Mouse (Mus musculus): ENCODE measurements around the gene Dnajb3. TPM values are rescaled to one million over a fixed set of nuclear protein-coding genes. Genes with fewer than 3 reads are reported as not detected.

The Dnajb3 gene
- polyA plus RNA-seq, 1 experiment: 1.5 TPM

- no peaks in the 10 kb centered on the region for H3K27me3 ChIP-seq (ENCODE audit: control insufficient read depth, insufficient read depth, low read length)
- H3K4me1 ChIP-seq (replicated peaks; ENCODE audit: control insufficient read depth, insufficient read depth, low read length): no peaks in the 10 kb centered on the region
- no peak for DNase-seq
- no peak overlapping the region for H3K4me3 ChIP-seq (ENCODE audit: control insufficient read depth, insufficient read depth, low read length)
- no peak overlapping the region for H3K27ac ChIP-seq (ENCODE audit: control insufficient read depth, insufficient read depth, low read length)
- H3K36me3 ChIP-seq (ENCODE audit: control insufficient read depth, insufficient read depth, low read length): no peaks in the 10 kb centered on the region
- TF ChIP-seq CTCF (IDR thresholded peaks at IDR 0.05; ENCODE audit: borderline replicate concordance, control insufficient read depth, extremely low read depth, insufficient read depth, low read length, poor library complexity) (no peak), POLR2A (IDR thresholded peaks at IDR 0.05; ENCODE audit: control insufficient read depth, extremely low read depth, insufficient read depth, low read length, poor library complexity) (no peak)
- 58% methylated on average over 4 of the region's 4 CpGs for WGBS
Measured at GRCm38 (mm10) chr1:88248658-88249057, 43.1 kb upstream of the Dnajb3 start.

- DNase-seq: no peak
- TF ChIP-seq POLR2A (IDR thresholded peaks at IDR 0.05; ENCODE audit: control insufficient read depth, extremely low read depth, insufficient read depth, low read length, poor library complexity) (no peak), CTCF (IDR thresholded peaks at IDR 0.05; ENCODE audit: borderline replicate concordance, control insufficient read depth, extremely low read depth, insufficient read depth, low read length, poor library complexity) (no peak)
- no peak overlapping the region for H3K27ac ChIP-seq (ENCODE audit: control insufficient read depth, insufficient read depth, low read length)
- 52% methylated on average over 2 of the region's 2 CpGs for WGBS
- no peaks in the 10 kb centered on the region for H3K27me3 ChIP-seq (ENCODE audit: control insufficient read depth, insufficient read depth, low read length)
- H3K4me3 ChIP-seq (ENCODE audit: control insufficient read depth, insufficient read depth, low read length): no peak overlapping the region
- H3K36me3 ChIP-seq (ENCODE audit: control insufficient read depth, insufficient read depth, low read length): no peaks in the 10 kb centered on the region
- no peaks in the 10 kb centered on the region for H3K4me1 ChIP-seq (replicated peaks; ENCODE audit: control insufficient read depth, insufficient read depth, low read length)
Measured at GRCm38 (mm10) chr1:88247660-88248059, 42.1 kb upstream of the Dnajb3 start.

GRCm38 (mm10) chr1:88246386-88246785, 40.8 kb upstream of the Dnajb3 start:
- Histone ChIP-seq H3K27me3 (ENCODE audit: control insufficient read depth, insufficient read depth, low read length) (no peaks in the 10 kb centered on the region), H3K4me1 (replicated peaks; ENCODE audit: control insufficient read depth, insufficient read depth, low read length) (no peaks in the 10 kb centered on the region), H3K36me3 (ENCODE audit: control insufficient read depth, insufficient read depth, low read length) (no peaks in the 10 kb centered on the region), H3K27ac (ENCODE audit: control insufficient read depth, insufficient read depth, low read length) (no peak overlapping the region), H3K4me3 (ENCODE audit: control insufficient read depth, insufficient read depth, low read length) (no peak overlapping the region)
- TF ChIP-seq CTCF (IDR thresholded peaks at IDR 0.05; ENCODE audit: borderline replicate concordance, control insufficient read depth, extremely low read depth, insufficient read depth, low read length, poor library complexity) (no peak), POLR2A (IDR thresholded peaks at IDR 0.05; ENCODE audit: control insufficient read depth, extremely low read depth, insufficient read depth, low read length, poor library complexity) (no peak)
- no peak for DNase-seq
- WGBS: 54% methylated on average over 6 of the region's 6 CpGs

- H3K27me3 ChIP-seq (ENCODE audit: control insufficient read depth, insufficient read depth, low read length): no peaks in the 10 kb centered on the region
- H3K4me1 ChIP-seq (replicated peaks; ENCODE audit: control insufficient read depth, insufficient read depth, low read length): no peaks in the 10 kb centered on the region
- TF ChIP-seq POLR2A (IDR thresholded peaks at IDR 0.05; ENCODE audit: control insufficient read depth, extremely low read depth, insufficient read depth, low read length, poor library complexity) (no peak), CTCF (IDR thresholded peaks at IDR 0.05; ENCODE audit: borderline replicate concordance, control insufficient read depth, extremely low read depth, insufficient read depth, low read length, poor library complexity) (no peak)
- 81% methylated on average over 6 of the region's 6 CpGs for WGBS
- no peak overlapping the region for H3K27ac ChIP-seq (ENCODE audit: control insufficient read depth, insufficient read depth, low read length)
- no peak overlapping the region for H3K4me3 ChIP-seq (ENCODE audit: control insufficient read depth, insufficient read depth, low read length)
- DNase-seq: no peak
- H3K36me3 ChIP-seq (ENCODE audit: control insufficient read depth, insufficient read depth, low read length): no peaks in the 10 kb centered on the region
Measured at GRCm38 (mm10) chr1:88245881-88246280, 40.3 kb upstream of the Dnajb3 start.

- Histone ChIP-seq H3K4me3 (ENCODE audit: control insufficient read depth, insufficient read depth, low read length) (no peak overlapping the region), H3K36me3 (ENCODE audit: control insufficient read depth, insufficient read depth, low read length) (no peaks in the 10 kb centered on the region)
Measured at GRCm38 (mm10) chr1:88243861-88244260, 38.3 kb upstream of the Dnajb3 start.

GRCm38 (mm10) chr1:88240579-88240978, 35.0 kb upstream of the Dnajb3 start:
- Histone ChIP-seq H3K4me1 (replicated peaks; ENCODE audit: control insufficient read depth, insufficient read depth, low read length) (no peaks in the 10 kb centered on the region), H3K36me3 (ENCODE audit: control insufficient read depth, insufficient read depth, low read length) (no peaks in the 10 kb centered on the region), H3K27me3 (ENCODE audit: control insufficient read depth, insufficient read depth, low read length) (no peaks in the 10 kb centered on the region), H3K4me3 (ENCODE audit: control insufficient read depth, insufficient read depth, low read length) (no peak overlapping the region), H3K27ac (ENCODE audit: control insufficient read depth, insufficient read depth, low read length) (no peak overlapping the region)
- 82% methylated on average over 4 of the region's 4 CpGs for WGBS
- no peak for TF ChIP-seq POLR2A (IDR thresholded peaks at IDR 0.05; ENCODE audit: control insufficient read depth, extremely low read depth, insufficient read depth, low read length, poor library complexity)
- DNase-seq: no peak

More at GRCm38 (mm10) chr1:88243861-88244260, 38.3 kb upstream of the Dnajb3 start:
- no peaks in the 10 kb centered on the region for H3K27me3 ChIP-seq (ENCODE audit: control insufficient read depth, insufficient read depth, low read length)
- no peaks in the 10 kb centered on the region for H3K4me1 ChIP-seq (replicated peaks; ENCODE audit: control insufficient read depth, insufficient read depth, low read length)
- no peak overlapping the region for H3K27ac ChIP-seq (ENCODE audit: control insufficient read depth, insufficient read depth, low read length)
- WGBS: 70% methylated on average over 5 of the region's 5 CpGs
- no peak for TF ChIP-seq POLR2A (IDR thresholded peaks at IDR 0.05; ENCODE audit: control insufficient read depth, extremely low read depth, insufficient read depth, low read length, poor library complexity)
- no peak for TF ChIP-seq CTCF (IDR thresholded peaks at IDR 0.05; ENCODE audit: borderline replicate concordance, control insufficient read depth, extremely low read depth, insufficient read depth, low read length, poor library complexity)
- DNase-seq: no peak

- Histone ChIP-seq H3K27ac (ENCODE audit: control insufficient read depth, insufficient read depth, low read length) (no peak overlapping the region), H3K4me3 (ENCODE audit: control insufficient read depth, insufficient read depth, low read length) (no peak overlapping the region), H3K27me3 (ENCODE audit: control insufficient read depth, insufficient read depth, low read length) (no peaks in the 10 kb centered on the region), H3K36me3 (ENCODE audit: control insufficient read depth, insufficient read depth, low read length) (no peaks in the 10 kb centered on the region), H3K4me1 (replicated peaks; ENCODE audit: control insufficient read depth, insufficient read depth, low read length) (no peaks in the 10 kb centered on the region)
- no peak for DNase-seq
- whole genome bisulfite sequencing: 78% methylated on average over 5 of the region's 5 CpGs
- TF ChIP-seq POLR2A (IDR thresholded peaks at IDR 0.05; ENCODE audit: control insufficient read depth, extremely low read depth, insufficient read depth, low read length, poor library complexity): no peak
- no peak for TF ChIP-seq CTCF (IDR thresholded peaks at IDR 0.05; ENCODE audit: borderline replicate concordance, control insufficient read depth, extremely low read depth, insufficient read depth, low read length, poor library complexity)
Measured at GRCm38 (mm10) chr1:88240072-88240471, 34.5 kb upstream of the Dnajb3 start.

Measured in thymus, adult 2 months (tissue).